Mouse (Mus musculus): ENCODE measurements at regions not wholly inside any gene's neighbourhood (a gene's known extent, or its start where the extent isn't known, plus 50 kb on each side); places are given as distances from the start of the nearest gene placed in this dataset.
A peak's percentile ranks its signal among the peaks of the same experiment; 100 is the strongest.

DNA sequence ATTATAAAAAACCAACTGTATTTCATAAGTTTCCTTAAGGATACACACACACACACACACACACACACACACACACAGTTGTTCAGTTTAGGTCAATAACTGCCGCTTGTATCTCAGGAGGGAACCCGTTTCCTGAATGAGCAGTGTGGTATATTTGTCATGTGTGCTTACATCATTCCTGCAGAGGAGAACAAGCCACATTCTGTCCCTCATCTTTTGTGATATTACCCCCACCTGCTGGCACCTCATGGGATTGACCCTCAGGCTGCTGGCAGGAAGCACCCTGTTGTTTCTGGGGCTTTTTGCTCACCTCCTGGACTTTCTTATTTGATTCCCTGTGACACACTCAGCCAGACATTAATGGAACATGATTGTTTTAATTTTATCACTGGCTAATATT lies 66.4 kb upstream of the Htr1a start:
- peak; percentile 84 for ATAC-seq (ENCODE audit: low FRiP score)

DNA sequence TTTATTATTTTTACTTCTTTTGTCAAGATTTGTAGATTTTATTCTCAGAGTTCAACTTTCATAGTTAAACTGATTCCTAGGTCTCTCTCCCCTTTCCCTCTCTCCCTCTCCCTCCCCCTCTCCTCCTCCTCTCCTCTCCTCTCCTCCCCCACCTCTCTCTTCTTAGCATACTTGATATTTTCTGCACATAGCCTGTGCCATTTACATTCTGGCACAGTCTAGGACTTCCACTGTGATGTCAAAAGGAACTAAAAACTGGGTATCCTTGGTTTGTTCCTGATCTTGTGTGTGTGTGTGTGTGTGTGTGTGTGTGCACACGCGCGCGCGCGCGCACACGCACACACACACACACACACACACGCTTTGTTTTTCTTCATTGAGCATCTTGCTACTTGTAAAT lies 64.9 kb upstream of the Htr1a start:
- 83% methylated on average over 9 of the region's 9 CpGs for WGBS
- ATAC-seq (ENCODE audit: low FRiP score) (no peak), DNase-seq (ENCODE audit: low spot score) (no peak)
- H3K9me3 ChIP-seq (ENCODE audit: control insufficient read depth, low read length): no peaks in the 10 kb centered on the region
- H3K27me3 ChIP-seq (ENCODE audit: control insufficient read depth, insufficient read depth, low read length): no peaks in the 10 kb centered on the region
- H3K27ac ChIP-seq: no peak overlapping the region
- H3K4me3 ChIP-seq (replicated peaks; ENCODE audit: low read length): no peak overlapping the region
- no peak overlapping the region for H3K4me2 ChIP-seq (replicated peaks)
- no peaks in the 10 kb centered on the region for H3K36me3 ChIP-seq (replicated peaks; ENCODE audit: control insufficient read depth, insufficient read depth)
- H3K9ac ChIP-seq: no peak overlapping the region
- no peaks in the 10 kb centered on the region for H3K4me1 ChIP-seq (replicated peaks; ENCODE audit: control insufficient read depth, insufficient read depth, low read length)

More for the DNA sequence above, 66.4 kb upstream of the Htr1a start:
- no peaks in the 10 kb centered on the region for H3K4me1 ChIP-seq (replicated peaks; ENCODE audit: control insufficient read depth, insufficient read depth, low read length)
- H3K4me2 ChIP-seq (replicated peaks): no peak overlapping the region
- peak; percentile 76 for DNase-seq (ENCODE audit: low spot score)
- no peak overlapping the region for H3K27ac ChIP-seq
- H3K4me3 ChIP-seq (replicated peaks; ENCODE audit: low read length): no peak overlapping the region
- H3K9ac ChIP-seq: no peak overlapping the region
- no peaks in the 10 kb centered on the region for H3K36me3 ChIP-seq (replicated peaks; ENCODE audit: control insufficient read depth, insufficient read depth)
- no peaks in the 10 kb centered on the region for H3K27me3 ChIP-seq (ENCODE audit: control insufficient read depth, insufficient read depth, low read length)
- H3K9me3 ChIP-seq (ENCODE audit: control insufficient read depth, low read length): no peaks in the 10 kb centered on the region
- 2% methylated on average over 2 of the region's 2 CpGs for WGBS

DNA sequence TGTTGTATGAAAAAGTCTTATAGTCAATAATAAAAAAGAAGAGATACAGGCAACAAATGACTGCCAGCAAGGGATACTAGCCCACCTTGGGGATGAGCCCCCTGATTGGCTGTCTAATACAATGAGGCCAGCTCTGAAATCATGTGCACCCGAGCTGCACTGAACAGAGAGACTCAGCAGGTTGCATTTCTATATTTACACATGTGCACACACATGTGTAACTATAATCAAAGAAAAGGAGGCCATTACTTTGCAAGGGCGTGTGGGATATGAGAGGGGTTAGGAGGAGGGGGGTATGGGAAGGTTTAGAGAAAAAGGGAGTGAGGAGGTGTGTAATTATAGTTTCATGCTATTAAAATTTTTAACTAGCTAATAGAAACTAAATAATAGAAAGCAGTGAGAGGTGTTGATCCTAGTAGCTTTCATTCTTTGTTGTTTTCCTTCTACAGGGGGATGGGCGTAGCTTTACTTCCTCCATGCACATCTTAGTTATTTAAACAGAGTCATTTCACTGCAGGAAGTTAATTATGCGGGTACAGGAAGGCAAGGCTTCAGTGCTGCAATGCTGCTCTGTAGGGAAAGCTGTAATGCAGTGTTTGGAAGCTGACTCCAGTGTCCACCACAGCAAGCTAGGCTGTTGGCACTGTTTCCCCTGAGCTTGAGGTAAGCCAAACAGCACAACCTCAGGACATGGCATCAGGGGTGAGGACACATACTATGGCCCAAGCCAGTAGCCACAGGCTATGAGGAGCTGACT lies 56.2 kb upstream of the Htr1a start:
- Histone ChIP-seq H3K27me3 (ENCODE audit: control insufficient read depth, insufficient read depth, low read length) (no peaks in the 10 kb centered on the region), H3K4me3 (replicated peaks; ENCODE audit: low read length) (no peak overlapping the region), H3K4me2 (replicated peaks) (no peak overlapping the region), H3K9ac (no peak overlapping the region), H3K4me1 (replicated peaks; ENCODE audit: control insufficient read depth, insufficient read depth, low read length) (no peaks in the 10 kb centered on the region), H3K27ac (no peak overlapping the region), H3K9me3 (ENCODE audit: control insufficient read depth, low read length) (no peaks in the 10 kb centered on the region), H3K36me3 (replicated peaks; ENCODE audit: control insufficient read depth, insufficient read depth) (no peaks in the 10 kb centered on the region)
- ATAC-seq (ENCODE audit: low FRiP score) (peak; percentile 41), DNase-seq (ENCODE audit: low spot score) (no peak)
- WGBS: 37% methylated on average over 4 of the region's 4 CpGs

Measured in hindbrain, embryonic 14.5 days (tissue).